Mouse (Mus musculus): ENCODE measurements around the gene Dbh. TPM values are rescaled to one million over a fixed set of nuclear protein-coding genes. Genes with fewer than 3 reads are reported as not detected.

Gene Dbh
- polyA plus RNA-seq, 1 experiment = not detected

DNA sequence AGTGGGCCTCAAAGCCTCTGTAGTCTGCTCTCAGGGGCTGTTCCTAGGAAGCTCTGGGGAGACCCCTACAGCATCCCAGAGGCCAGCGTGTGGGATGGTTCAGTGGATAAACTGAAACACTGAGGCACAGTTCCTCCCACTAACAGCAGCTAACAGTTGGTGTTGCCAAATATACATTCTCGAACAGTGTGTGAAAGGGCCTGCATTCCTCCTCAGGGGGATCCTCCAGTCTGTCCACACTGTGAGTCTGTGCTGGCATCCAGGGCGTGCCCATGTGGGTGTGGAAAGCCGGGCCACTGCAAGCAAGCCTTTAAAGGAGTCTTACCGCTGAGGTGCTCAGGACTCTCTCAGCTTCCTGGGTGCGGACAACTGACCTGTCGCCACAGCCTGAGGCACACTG, 61.5 kb downstream of the Dbh start:
- no peak overlapping the region for H3K27ac ChIP-seq (replicated peaks; ENCODE audit: low read depth, low read length)
- no peak overlapping the region for H3K4me3 ChIP-seq (ENCODE audit: insufficient read depth, low read depth, low read length)
- H3K4me1 ChIP-seq (ENCODE audit: control insufficient read depth, insufficient read depth, insufficient read length, low read length) = 0 out of 2 replicates have a peak, but pooled peaks cover 3% of the 10 kb centered on the region

- H3K4me1 ChIP-seq (ENCODE audit: control insufficient read depth, insufficient read depth, insufficient read length, low read length) = peaks cover 6% of the 10 kb centered on the region; the same call in 1 of the 2 replicates
- H3K4me3 ChIP-seq (ENCODE audit: insufficient read depth, low read depth, low read length) = no peak overlapping the region
- H3K27ac ChIP-seq (replicated peaks; ENCODE audit: low read depth, low read length) = no peak overlapping the region
Measured at GRCm38 (mm10) chr2:27228809-27229480, 63.9 kb downstream of the Dbh start.

DNA sequence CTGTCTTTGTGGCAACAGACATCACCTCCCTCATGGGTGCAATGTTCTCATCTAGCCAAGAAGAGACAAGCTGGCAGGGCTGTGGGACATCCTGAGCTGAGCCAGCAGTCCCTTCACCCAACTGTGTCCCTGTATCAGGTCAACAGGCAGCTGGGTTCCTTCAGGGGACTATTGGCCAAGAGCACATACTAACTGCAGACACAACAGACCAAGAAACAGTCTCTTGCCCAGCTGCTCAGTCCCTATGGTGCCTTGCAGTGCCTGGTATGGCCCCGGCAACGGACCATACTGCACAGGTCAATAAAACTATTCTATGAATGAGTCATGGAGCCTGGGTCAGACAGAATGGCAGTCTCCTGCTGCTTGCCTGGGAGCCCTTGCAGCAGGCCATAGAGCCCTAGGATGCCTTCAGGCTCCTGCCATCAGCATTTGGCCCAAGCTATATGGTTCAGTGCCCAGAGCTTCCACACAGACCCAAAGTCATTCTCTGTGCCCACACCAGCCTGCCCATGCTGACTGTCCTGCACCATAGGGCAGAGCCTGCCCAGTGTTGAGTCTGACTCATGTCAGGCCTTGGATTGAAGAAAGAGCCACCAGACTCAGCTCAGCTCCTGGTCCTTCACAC, 64.6 kb downstream of the Dbh start:
- H3K4me3 ChIP-seq (ENCODE audit: insufficient read depth, low read depth, low read length) = no peak overlapping the region
- H3K4me1 ChIP-seq (ENCODE audit: control insufficient read depth, insufficient read depth, insufficient read length, low read length) = peaks cover 6% of the 10 kb centered on the region; the same call in 1 of the 2 replicates
- H3K27ac ChIP-seq (replicated peaks; ENCODE audit: low read depth, low read length) = no peak overlapping the region

- Histone ChIP-seq H3K27ac (replicated peaks; ENCODE audit: low read depth, low read length) (no peak overlapping the region), H3K4me1 (ENCODE audit: control insufficient read depth, insufficient read depth, insufficient read length, low read length) (peaks cover 6% of the 10 kb centered on the region; the same call in 1 of the 2 replicates), H3K4me3 (ENCODE audit: insufficient read depth, low read depth, low read length) (no peak overlapping the region)
Measured at GRCm38 (mm10) chr2:27232376-27232775, 67.3 kb downstream of the Dbh start.

Other genes starting within 250 kb of the Dbh start
- 25.6 and 26.8 TPM in 2 replicates for gene Surf2, start 248.9 kb upstream of the Dbh start, polyA plus RNA-seq (2012; ENCODE audit: insufficient read depth, insufficient read length, missing spikeins)
- gene Surf1, start 248.7 kb upstream of the Dbh start, polyA plus RNA-seq (2012; ENCODE audit: insufficient read depth, insufficient read length, missing spikeins) = 90.6 and 112 TPM in 2 replicates
- 50.3 and 61.2 TPM in 2 replicates for gene Surf4, start 231.3 kb upstream of the Dbh start, polyA plus RNA-seq (2012; ENCODE audit: insufficient read depth, insufficient read length, missing spikeins)
- not detected in 2 replicates for gene Stkld1, start 231.2 kb upstream of the Dbh start, polyA plus RNA-seq (2012; ENCODE audit: insufficient read depth, insufficient read length, missing spikeins)
- gene Rexo4, start 200.8 kb upstream of the Dbh start, polyA plus RNA-seq (2012; ENCODE audit: insufficient read depth, insufficient read length, missing spikeins) = 10.4 and 13.9 TPM in 2 replicates
- gene Adamts13, start 191.8 kb upstream of the Dbh start, polyA plus RNA-seq (2012; ENCODE audit: insufficient read depth, insufficient read length, missing spikeins) = not detected in 2 replicates
- gene Cacfd1, start 155.3 kb upstream of the Dbh start, polyA plus RNA-seq (2012; ENCODE audit: insufficient read depth, insufficient read length, missing spikeins) = 16.9 and 21.4 TPM in 2 replicates
- not detected in 2 replicates for gene Slc2a6, start 137.2 kb upstream of the Dbh start, polyA plus RNA-seq (2012; ENCODE audit: insufficient read depth, insufficient read length, missing spikeins)
- not detected in 2 replicates for gene Mymk, start 93.1 kb upstream of the Dbh start, polyA plus RNA-seq (2012; ENCODE audit: insufficient read depth, insufficient read length, missing spikeins)
- gene Adamtsl2, start 85.9 kb upstream of the Dbh start, polyA plus RNA-seq (2012; ENCODE audit: insufficient read depth, insufficient read length, missing spikeins) = not detected in 2 replicates
- gene Fam163b, start 22.7 kb upstream of the Dbh start, polyA plus RNA-seq (2012; ENCODE audit: insufficient read depth, insufficient read length, missing spikeins) = not detected in 2 replicates
- 12.8 and 17.7 TPM in 2 replicates for gene Sardh, start 83.1 kb downstream of the Dbh start, polyA plus RNA-seq (2012; ENCODE audit: insufficient read depth, insufficient read length, missing spikeins)

All from brown adipose tissue, adult 24 weeks (tissue).